Mouse (Mus musculus): Measurements from ENCODE around the gene Pycr2. TPM values are rescaled to one million over a fixed set of nuclear protein-coding genes. Genes with fewer than 3 reads are reported as not detected.
"Not testable (repeated sequence)": the region's sequence is repeated elsewhere in the genome, so short reads cannot be mapped to it uniquely, and the experiment has no call there.

Gene Pycr2
- total RNA-seq, 4 experiments from 2014 or later = 26.3 to 29.3 (median 28.5) TPM

- no peak for DNase-seq (ENCODE audit: low spot score in 2 of 2)
These were observed 1.2 kb downstream of the Pycr2 start for GRCm38 (mm10) chr1:180905307-180905706.

DNA sequence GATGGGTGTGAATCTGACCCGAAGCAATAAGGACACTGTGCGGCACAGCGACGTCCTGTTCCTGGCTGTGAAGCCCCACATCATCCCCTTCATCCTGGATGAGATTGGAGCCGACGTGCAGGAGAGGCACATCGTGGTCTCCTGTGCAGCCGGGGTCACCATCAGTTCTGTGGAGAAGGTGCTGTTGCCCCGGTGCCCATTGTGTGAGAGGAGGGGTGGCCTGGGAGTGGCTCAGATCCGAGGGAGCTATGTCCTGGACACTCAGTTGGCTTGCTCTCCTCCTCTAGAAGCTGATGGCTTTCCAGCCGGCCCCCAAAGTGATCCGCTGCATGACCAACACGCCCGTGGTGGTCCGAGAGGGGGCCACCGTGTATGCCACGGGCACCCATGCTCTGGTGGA lies 1.8 kb downstream of the Pycr2 start:
- DNase-seq (ENCODE audit: low spot score in 2 of 2) = no peak

GRCm38 (mm10) chr1:180906461-180907147 lies 2.5 kb downstream of the Pycr2 start:
- DNase-seq (ENCODE audit: low spot score in 2 of 2) = no peak

GRCm38 (mm10) chr1:180911138-180911537 lies 7.0 kb downstream of the Pycr2 start:
- DNase-seq (ENCODE audit: low spot score in 2 of 2) = no peak

- DNase-seq (ENCODE audit: low spot score in 2 of 2) = no peak
These were observed 7.7 kb downstream of the Pycr2 start for GRCm38 (mm10) chr1:180911653-180912287.

- DNase-seq (ENCODE audit: low spot score in 2 of 2) = no peak
These were observed 8.7 kb downstream of the Pycr2 start for GRCm38 (mm10) chr1:180912792-180913191.

GRCm38 (mm10) chr1:180913797-180914196 lies 9.7 kb downstream of the Pycr2 start:
- DNase-seq (ENCODE audit: low spot score in 2 of 2) = no peak

DNA sequence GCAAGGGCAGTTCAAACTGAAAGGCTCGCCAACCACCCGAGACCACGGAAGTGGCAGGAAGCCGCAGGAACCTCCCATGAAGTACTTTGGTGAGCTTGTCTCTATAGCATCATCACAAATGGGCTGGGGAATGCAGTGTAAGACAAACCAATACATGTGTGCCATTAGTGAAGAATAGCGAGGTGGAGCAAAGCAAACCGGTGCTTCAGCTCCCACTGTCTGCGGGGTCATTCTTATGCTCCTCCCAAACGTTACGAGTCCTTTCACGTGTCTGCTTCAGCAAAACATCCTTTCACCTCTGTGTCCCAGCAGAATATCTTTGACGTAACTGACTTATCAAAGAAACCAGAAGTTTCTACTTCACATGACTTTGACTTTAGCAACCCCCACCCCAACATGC lies 12.3 kb downstream of the Pycr2 start:
- DNase-seq (ENCODE audit: low spot score in 2 of 2) = no peak

DNA sequence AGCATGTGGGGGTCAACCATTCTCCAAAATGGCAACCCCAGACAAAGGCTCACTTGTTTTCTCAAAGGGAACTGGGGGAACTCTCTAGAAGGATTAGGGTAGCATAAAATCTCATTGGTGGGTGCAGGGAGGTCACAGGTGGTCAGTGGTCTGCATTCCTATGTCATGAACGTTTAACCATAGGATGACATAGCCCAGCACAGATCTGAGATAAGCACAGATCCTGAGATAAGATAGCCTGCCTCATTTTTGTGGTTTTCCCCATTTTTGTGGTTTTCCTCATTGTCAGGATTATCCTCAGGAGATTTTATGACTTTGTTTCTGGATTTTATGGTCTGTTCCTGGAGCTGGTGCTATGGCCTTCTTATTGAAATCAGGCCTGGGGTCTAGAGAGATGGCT lies 13.0 kb downstream of the Pycr2 start:
- no peak for DNase-seq (ENCODE audit: low spot score in 2 of 2)

DNA sequence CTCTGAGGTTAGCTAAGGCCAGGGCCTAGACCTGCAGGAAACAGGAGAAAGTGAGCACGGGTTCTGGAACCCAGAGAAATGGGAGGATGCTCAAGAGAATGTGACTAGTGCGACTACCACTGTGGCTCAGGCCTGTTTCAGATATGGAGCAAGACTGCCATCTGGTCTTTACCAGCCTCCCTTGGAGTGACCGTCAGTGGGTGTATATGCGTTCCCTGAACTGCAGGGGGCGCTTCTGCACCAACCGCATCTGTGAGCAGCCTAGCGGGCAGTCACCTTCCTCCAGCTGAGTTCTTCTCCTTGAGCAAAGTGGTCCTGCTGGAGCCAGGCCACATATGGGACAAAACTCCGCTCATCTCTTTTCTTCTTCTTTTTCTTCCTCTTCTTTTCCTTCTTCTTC lies 15.6 kb downstream of the Pycr2 start:
- DNase-seq (ENCODE audit: low spot score in 2 of 2) = no peak

DNA sequence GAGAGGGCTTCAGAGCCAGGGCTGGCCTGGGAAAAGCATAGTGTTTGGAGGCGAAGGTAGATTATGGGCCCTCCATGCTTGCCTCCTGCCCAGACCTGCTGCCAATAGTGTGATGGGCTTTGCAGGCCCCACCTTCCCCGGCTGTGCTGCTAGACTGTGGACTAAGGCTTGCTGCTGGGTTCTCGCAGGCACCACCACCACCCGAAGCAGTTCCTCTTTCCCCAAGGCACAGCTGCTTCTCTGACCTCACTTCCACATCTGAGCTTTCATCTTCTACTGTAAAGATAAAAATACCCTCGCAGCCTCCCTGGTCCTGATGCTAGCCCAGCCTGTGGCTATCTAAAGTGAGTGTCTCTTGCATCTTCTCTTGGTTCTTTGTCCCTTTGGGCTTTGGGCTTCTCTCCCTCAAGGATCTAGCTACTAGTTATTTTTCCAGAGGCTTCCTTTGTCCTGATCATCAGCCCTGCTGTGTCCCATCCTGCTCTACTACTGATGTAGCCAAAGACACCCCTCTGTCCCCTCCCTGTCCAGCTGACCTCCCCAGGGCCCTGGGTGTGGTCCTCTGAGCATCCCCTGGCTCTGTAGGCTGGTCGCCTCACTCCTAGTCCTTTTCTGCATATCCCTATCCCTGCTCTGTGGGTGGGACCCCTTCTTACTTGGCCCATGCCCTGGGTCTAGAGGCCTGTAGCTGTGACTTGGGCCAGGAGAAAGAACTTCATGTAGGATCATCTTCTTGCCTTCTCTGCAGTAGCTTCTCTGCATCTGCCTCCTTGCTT lies 18.4 kb downstream of the Pycr2 start:
- no peak for DNase-seq (ENCODE audit: low spot score in 2 of 2)

DNA sequence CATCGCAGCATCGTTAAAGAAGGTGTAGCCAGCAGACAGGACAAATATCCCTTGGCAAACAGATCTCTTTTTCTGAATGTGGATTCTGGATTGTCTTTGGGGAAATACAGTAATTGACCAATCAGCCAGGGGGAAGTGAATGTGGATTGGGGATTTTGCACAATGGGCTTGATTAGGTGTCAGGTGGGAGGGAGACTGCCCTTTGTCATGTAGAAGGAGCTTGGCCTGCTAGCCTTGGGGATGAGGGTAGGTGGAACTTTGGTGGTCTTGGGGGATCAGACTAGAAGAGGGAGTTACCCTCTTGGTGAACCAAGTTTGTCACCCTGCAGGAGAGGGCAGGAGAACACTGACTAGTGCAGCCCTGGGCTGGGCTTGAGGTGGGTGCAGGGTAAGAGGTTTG lies 20.6 kb downstream of the Pycr2 start:
- DNase-seq (ENCODE audit: low spot score in 2 of 2) = no peak

DNA sequence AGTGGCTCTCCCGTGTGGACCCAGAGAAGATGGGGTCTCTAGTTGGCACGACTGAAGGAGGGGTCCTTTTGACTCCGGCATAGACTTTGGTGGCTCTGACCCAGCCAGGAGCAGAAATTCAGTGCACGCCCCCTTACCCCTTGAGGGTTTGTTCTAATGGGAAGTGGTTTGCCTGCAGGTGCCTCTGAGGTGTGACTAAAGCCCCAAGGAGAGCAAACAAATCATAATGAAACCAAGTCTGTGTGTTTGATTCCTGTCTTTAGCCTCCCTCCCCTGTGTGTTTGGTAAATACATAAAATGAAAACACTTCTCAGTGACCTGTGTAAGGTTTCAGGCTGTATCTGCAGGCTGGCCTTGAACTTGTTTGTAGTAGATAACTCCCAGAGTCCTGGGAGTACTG lies 22.2 kb downstream of the Pycr2 start:
- DNase-seq (ENCODE audit: low spot score in 2 of 2) = no peak

DNA sequence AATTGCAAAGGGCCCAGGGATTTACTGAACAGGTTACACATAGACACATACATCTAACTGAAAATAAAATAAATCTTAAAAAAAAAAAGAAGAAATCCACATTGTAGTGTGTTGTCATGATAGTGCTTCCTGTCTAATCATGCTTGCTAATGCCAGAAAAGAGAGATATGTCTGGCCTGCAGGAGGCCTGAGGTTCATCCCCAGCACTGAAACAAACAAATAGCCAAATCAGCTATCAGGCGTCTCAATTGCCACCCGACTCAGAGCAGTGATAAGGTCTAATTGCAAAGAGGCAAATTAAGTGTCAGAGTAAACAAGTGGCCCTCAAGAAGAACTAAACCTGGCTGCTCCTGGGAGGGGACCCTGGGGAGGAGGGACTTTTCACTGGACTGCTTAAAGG lies 25.5 kb downstream of the Pycr2 start:
- DNase-seq (ENCODE audit: low spot score in 2 of 2) = no peak

GRCm38 (mm10) chr1:180931106-180931505 lies 27.0 kb downstream of the Pycr2 start:
- DNase-seq (ENCODE audit: low spot score in 2 of 2) = no peak

DNA sequence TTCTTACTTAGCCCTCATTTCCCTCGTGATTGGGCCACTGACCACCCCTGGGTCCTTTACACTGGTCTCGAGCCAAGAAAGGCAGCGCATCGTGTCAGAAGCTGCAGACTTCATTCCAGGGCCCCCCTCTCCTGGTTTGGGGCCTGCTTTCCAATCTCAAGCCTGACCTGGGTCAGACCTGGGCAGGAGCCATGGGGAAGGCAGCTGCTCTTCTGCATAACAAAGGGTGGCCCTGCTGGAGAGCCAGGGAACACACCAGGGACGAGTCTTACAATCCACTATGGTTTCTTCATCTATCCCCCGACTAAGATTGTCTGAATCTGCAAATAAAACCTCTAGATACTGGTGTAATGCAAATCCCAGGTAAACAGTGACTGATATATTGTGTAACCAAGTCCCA lies 29.6 kb downstream of the Pycr2 start:
- DNase-seq (ENCODE audit: low spot score in 2 of 2) = no peak

GRCm38 (mm10) chr1:180934467-180935419 lies 30.6 kb downstream of the Pycr2 start, which contains the start of gene Lefty1:
Lefty1 (plus strand) TSS chr1:180935022.
- DNase-seq (ENCODE audit: low spot score in 2 of 2) = no peak

- DNase-seq (ENCODE audit: low spot score in 2 of 2) = not testable (repeated sequence)
These were observed 32.7 kb downstream of the Pycr2 start for GRCm38 (mm10) chr1:180936610-180937398.

- not testable (repeated sequence) for DNase-seq (ENCODE audit: low spot score in 2 of 2)
These were observed 33.5 kb downstream of the Pycr2 start for GRCm38 (mm10) chr1:180937631-180938030.

GRCm38 (mm10) chr1:180938781-180939180 lies 34.7 kb downstream of the Pycr2 start:
- not testable (repeated sequence) for DNase-seq (ENCODE audit: low spot score in 2 of 2)

All from left cerebral cortex, adult 8-10 months (tissue).